Mouse (Mus musculus) spleen, postnatal 4 days (tissue): Measurements from ENCODE around the gene BC049715.

ENCODE experiments used
- DNase-seq, 2 experiments: peaks; one replicate each; pipeline ENCODE4 v3.0.0; 2022; ENCODE audit warnings: low spot score in 2 of 2

Gene BC049715

GRCm38 (mm10) chr6:136808631-136809046 is 18.8 kb upstream of the BC049715 start:
- DNase-seq = peak; percentile 57 to 81

- DNase-seq = peak; percentile 58 to 76
These were observed 18.3 kb upstream of the BC049715 start for GRCm38 (mm10) chr6:136809077-136809476.

DNA sequence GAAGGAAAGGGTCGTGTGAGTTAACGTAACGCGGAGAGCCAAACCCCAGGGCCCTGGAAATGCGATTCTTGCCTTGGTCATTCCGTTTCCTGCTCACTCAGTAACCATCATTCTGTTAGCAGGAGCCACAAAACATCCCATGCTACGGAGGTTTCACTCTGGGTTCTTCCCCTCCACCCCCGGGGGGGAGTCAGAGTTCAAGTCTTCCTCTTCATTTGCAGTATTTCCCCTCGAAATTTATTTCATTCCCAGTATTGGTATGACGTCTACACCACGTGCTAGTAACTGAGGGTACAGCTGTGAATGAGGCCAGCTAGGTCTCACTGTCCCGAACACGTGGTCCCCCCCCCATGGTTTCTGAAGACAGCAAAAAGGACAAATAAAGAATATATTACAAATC is 17.8 kb upstream of the BC049715 start:
- DNase-seq = no peak

GRCm38 (mm10) chr6:136811196-136811595 is 16.2 kb upstream of the BC049715 start:
- DNase-seq = no peak

DNA sequence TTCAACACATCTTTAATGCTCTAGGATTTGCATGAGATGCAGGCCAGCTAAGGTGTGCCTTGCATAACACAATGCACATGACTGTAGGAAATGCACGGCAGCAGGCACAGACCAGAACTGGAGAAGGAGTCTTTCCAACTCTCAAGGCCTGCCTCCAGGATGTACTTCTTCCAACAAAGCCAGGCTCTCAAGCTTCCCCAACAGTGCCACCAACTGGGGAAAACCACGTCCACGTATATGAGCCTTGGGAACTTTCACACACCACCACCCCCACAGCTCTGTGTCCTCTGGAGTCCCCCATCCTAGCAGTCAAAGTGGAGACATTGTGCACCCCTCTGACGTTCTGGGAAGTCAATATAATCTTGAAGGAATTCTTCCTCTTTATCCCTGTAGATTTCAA is 14.3 kb upstream of the BC049715 start:
- DNase-seq = no peak

DNA sequence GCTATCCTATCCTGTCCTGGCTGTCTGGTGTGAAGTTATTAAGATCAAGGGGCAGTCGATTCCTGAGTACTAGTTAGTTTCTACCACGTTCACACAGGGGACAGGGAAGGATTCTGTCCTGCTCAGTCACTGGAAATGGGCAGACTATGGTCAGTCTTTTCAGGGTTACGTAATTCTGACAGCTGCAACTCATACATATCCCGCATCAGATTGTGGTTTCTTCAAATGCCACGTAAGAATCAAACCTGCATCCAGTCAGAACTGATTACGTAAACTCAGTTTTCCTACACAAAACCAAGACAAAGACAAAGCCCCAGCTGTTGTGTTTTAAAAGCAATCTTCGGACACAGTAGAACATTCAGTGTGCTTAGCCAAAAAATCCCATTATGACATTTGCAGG is 12.0 kb upstream of the BC049715 start:
- no peak for DNase-seq

GRCm38 (mm10) chr6:136816826-136817225 is 10.6 kb upstream of the BC049715 start:
- DNase-seq = no peak

DNA sequence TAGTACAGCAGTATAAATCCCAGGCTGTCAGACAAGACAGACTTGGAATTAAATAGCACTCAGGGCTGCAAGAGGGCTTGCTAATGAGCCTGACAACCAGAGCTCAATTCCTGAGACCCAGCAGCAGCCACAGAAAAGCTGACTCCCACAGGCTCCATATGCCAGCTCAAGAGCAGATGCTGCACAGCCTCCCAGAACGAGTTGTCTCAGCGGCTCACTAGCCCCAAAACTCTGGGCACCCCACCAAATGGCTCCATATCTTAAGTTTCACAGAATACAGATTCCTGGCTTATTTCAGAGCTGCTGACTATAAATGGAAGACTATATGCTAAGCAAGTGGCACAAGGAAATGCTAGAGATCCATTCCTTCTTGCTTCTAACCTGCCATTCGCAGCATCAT is 9.9 kb upstream of the BC049715 start:
- no peak for DNase-seq

DNA sequence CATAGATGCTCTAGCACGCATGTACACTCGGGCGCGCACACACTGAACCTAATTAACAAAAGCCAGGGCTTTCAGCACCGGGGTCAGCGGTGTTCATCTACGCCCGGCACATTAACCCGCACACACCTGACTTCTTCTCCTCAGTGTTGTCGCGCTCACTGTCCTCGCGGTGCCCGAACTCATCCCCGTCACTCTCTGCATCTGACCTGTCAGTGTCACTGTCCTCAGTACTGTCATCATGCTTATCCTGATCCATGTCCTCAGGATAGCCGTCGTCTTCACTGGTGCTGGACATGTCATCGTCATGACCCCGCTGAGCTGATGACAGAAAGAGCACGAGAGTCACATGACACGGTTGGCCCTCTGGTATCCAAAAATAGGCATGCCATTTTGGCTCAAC is 7.0 kb upstream of the BC049715 start:
- DNase-seq = no peak

DNA sequence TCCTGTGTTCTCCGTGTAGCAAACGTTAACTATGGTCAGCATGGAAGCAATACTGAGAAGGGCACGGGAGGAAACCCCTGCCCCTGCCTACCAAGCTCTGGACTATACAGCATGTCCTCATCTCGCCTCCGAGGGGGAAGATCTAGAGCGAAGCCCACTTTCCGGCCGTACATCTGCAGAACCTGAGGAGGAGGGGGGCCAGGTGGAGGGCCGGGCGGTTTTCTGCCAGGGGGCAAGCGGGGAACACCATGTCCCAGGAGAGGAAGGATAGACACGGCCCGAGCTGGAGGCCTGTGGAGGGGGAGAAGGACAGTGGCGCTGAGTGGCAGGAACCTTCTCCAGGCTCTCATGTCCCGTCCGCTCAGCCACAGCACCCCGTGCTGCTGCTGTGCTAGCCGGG is 6.3 kb upstream of the BC049715 start:
- no peak for DNase-seq

GRCm38 (mm10) chr6:136824987-136825386 is 2.4 kb upstream of the BC049715 start:
- DNase-seq = no peak

GRCm38 (mm10) chr6:136827116-136827515 is 310 bp upstream of the BC049715 start:
- DNase-seq = no peak

- DNase-seq = peak; percentile 92 to 95
These were observed 595 bp downstream of the BC049715 start, which contains the start of gene Wbp11 for GRCm38 (mm10) chr6:136827881-136828561. Gene Wbp11, minus strand, starts transcription at chr6:136828233.

DNA sequence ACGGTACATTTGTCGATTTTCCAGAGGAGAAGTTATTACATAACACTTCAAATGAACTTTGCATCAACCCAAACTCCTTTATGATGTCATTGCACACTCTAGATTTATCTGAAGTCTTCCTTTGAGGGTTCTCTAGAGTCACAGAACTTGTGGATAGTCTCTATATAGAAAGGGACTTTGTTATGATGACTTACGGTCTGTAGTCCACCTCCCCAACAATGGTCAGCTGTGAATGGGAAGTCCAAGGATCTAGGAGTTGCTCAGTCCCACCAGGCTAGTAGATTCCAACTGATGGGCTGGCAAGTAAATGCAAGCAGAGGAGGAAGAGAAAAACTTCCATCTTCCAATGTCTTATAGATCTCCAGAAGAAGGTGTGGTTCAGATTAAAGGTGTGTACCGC is 1.3 kb downstream of the BC049715 start:
- no peak for DNase-seq

DNA sequence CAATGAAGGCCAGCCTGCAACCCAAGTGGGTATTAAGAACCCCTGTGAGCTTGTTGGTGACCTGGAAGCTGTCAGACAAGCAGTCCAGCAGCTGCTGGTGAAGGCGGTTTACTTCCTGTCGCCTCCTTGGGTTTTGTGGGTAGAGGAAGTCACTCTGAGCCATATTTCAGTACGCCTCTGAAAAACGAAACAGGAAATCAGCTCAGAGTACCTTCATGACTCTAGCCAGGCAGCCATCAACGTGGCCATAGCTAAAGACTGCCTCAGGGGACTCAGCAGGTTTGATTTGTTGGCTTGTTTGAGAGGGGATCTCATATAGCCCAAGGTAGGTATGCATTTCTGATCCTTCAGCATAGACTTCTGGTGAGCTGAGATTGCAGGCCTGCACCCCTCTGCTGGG is 4.3 kb downstream of the BC049715 start:
- DNase-seq = no peak

- no peak for DNase-seq
These were observed 7.9 kb downstream of the BC049715 start, which contains the start of gene Smco3 for GRCm38 (mm10) chr6:136835352-136835751. Gene Smco3, minus strand, starts transcription at chr6:136835452.

DNA sequence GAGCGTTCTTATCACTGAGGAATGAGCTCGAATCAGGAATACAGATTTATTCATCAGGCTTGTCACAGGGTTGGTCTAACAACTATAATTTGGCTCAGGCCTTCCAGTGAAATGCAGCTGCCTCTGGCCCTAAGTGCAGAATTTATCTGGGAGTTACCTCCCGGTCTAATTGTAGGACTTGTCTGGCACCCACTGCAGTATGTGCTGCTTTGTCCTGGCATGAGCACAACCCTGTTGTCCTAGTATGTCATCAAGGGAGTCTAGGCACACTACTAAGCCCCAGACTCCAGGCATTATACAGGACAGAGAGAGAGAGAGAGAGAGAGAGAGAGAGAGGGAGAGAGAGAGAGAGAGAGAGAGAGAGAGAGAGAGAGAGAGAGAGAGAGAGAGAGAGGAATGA is 9.9 kb downstream of the BC049715 start:
- DNase-seq = no peak

- no peak for DNase-seq
These were observed 17.5 kb downstream of the BC049715 start for GRCm38 (mm10) chr6:136844903-136845302.

DNA sequence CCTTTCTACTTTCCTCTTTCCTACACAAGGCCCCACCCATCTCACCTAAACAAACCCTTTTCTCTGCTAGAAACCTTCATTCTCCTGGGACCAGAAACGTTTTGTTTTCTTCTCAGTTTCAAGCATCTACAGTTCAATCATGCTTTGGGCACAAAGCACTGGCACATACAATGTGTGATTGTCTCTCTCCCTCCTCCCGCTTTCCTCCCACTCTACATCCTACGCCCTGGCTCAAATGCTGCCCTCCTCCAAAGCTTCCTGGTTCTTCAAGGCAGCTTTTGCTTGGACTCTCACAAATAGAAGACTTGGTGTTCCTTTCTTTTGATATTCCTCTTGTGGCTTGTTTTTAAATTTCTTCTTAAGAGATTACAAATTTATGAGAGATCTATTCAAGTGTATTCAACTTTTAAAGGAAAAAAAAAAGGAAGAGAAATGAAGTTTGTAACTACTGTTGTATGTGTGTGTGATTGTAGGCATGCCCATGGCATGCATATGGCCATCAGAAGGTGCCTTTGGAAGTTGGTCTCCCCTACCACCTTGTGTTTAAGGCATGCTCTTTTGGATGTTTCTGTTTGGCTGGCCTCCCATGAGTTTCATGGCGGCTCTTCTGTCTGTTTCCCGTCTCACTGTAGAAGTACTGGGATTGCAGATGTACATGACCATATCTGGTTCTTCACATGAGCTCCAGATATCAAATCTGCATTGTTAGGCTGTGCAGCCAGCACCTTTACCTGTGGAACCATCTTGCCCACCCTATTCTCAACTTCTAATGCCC is 18.5 kb downstream of the BC049715 start:
- no peak for DNase-seq

DNA sequence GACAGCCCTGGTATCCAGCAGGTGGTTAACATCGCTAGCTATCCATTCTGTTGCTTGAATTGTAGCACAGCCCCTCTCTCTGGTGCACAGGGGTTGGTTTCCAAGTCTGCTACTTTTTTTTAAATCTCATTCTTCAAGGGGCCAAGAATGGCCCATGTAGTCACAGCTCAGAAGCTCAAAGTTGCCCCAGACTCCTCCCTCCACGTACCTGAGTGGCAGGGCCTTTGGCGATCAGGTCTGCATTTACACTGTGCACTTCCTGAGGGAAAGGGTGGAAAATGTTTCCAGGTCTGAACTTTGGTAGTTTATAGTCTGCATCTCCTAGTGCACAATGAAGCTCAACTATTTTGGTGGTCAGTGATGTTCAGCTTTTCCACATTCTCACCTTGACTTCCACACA is 19.8 kb downstream of the BC049715 start:
- peak in 1 of 2 experiments; percentile 52 for DNase-seq

DNA sequence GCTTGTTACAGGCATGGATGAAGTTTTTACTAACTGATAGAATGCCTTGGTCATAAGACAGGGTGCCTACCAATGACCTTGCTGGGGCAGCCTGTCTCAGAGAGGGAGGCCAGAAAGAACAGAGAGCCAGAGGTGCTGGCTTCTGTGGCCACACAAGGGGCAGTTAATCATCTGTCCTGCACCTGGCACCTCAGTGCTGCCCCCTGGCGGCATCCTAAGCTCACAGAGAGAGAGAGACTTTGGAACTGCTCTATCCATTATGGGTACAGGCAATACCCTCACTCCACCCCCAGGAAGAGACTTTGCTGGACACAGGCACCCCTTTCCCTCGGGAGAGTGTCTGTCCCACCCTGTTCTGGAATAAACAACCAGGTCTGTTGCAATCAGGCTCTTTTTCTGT is 20.4 kb downstream of the BC049715 start:
- DNase-seq = peak; percentile 82 to 94

GRCm38 (mm10) chr6:136848399-136848798 is 21.0 kb downstream of the BC049715 start:
- DNase-seq = no peak

GRCm38 (mm10) chr6:136848971-136849370 is 21.5 kb downstream of the BC049715 start:
- DNase-seq = no peak
